Mouse (Mus musculus) lung, postnatal 36 days (tissue): ENCODE data around the gene Vps16.
A peak's percentile ranks its signal among the peaks of the same experiment; 100 is the strongest.

Experiments
- DNase-seq: peaks from one replicate; pipeline ENCODE4 v3.0.0; 2022; ENCODE audit warnings: mixed read lengths

Gene Vps16

GRCm38 (mm10) chr2:130424126-130424853 is at the start of gene Vps16, which contains the start of gene Pced1a:
Gene Vps16, plus strand, starts transcription at chr2:130424339.
Gene Pced1a, minus strand, starts transcription at chr2:130424701.
- peak; percentile 94 for DNase-seq

DNA sequence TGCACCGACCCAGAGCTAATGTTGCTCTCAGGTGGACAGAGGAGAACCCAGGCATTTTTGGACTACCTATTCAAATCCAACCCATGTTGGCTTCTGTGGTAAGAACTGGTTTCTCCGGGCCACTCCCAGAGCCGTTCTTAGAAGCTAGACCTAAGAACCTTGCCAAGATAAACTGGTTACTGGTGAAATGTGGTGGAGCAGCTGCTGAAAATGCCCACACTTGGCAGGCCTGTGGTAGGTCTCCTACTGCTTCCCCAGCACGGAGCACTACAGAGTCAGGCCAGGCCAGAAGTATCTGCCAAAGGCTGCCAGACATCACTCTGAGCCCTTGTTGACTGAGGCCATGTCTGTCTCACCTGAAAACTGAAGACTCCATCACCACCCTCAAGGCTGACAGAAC is 49.2 kb upstream of the Vps16 start:
- DNase-seq = peak; percentile 30

GRCm38 (mm10) chr2:130383205-130383604 is 40.9 kb upstream of the Vps16 start:
- DNase-seq = no peak

DNA sequence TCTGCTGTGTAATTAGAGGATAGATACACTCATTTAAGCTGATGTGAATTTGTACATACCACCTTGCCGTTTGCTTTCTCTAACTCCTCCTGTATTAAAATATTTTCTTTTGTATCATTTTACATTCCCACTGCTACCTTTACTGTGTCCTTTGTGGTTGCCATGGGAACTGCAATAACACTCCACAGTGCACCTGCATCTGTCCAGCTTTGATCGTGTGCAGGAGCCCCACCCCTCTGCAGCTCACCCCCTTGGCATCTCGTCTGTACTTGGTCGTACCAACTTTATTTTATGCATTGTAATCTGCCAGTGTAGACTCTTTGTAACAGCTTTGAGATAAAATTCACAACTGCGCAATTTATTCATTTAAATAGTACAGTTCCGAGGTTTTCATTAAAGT is 40.2 kb upstream of the Vps16 start:
- no peak for DNase-seq

GRCm38 (mm10) chr2:130386212-130386611 is 37.9 kb upstream of the Vps16 start:
- peak; percentile 45 for DNase-seq

DNA sequence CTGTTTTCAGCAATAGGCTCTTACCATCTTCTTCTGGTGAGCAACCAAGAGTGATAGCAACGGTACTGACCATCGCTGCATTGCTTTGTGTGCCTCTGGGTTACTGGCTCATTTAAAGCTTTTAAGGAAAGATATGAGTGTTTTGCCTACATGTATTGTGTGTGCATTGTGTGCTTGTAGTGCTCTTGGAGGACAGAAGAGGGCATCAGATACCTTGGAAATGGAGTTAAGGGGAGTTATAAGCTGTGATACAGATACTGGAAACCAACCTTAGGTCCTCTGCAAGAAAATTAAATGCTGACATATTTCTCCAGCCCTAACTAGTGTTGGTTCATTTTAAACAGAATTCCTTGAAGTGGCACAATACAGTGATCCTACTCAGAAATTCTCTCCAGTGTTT is 35.3 kb upstream of the Vps16 start:
- DNase-seq = peak; percentile 12

GRCm38 (mm10) chr2:130390993-130391625 is 33.0 kb upstream of the Vps16 start:
- DNase-seq = no peak

DNA sequence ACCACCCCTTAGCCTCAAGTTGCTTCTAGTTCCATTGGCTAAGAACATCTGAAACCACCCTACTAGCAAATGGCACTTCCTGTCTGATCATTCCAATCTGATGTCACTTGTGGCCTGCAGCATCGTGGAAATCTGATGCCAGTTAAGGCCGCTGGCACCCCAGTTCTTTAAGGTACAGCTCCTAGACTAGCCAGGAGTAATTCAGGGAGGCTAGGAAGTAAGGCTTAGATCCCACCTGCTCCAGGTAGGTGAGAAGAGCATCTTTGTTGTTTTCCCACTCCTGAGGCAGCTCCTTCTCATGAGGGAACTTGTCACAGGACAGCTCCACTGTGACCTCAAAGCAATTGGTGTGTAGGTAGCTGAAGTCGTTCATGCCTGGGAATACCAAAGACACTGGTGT is 31.3 kb upstream of the Vps16 start:
- no peak for DNase-seq

- no peak for DNase-seq
These were observed 28.4 kb upstream of the Vps16 start for GRCm38 (mm10) chr2:130395696-130396095.

DNA sequence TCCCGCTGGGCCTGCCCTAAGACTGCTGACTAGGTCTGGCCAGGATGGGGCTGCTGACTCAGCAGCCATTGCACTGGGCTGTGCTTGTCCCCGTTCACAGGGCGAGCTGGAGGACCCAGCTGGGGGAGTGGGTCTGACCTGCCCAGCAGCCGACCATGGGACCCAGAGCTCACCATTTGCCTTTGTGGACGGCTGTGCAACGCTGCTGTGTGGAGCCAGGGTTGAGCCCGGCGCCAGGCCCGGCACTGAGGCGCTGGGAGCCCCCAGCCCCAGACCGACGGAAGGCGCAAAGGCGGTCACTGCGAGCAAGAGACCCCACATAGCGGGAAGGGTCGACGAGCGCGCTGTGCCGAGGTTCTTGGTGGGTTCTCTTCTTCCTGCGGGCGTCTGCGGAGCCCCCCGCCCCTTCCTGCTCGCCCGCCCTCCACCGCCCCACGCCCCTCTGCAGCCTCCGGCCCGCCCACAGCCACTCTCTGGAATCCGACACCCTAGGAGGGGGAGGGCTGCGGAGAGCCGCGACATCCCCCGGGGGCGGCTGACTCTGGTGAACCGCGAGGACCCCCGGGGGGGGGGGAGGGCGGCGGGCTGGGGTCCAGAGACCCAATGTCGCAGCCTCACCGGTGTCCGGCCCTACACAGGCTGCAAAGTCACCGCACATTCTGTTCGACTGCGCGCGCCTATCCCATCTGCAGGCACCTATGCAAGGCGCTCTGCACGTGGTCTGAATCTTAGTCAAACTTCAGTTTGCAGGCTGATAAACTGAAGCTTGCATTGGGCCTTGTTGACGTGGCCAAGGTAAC is 26.8 kb upstream of the Vps16 start, which contains the start of gene Cpxm1:
TSS of gene Cpxm1 (minus strand) at position 389 of the 800 bp plus-strand sequence.
- no peak for DNase-seq

- peak; percentile 38 for DNase-seq
These were observed 26.0 kb upstream of the Vps16 start for GRCm38 (mm10) chr2:130398091-130398490.

DNA sequence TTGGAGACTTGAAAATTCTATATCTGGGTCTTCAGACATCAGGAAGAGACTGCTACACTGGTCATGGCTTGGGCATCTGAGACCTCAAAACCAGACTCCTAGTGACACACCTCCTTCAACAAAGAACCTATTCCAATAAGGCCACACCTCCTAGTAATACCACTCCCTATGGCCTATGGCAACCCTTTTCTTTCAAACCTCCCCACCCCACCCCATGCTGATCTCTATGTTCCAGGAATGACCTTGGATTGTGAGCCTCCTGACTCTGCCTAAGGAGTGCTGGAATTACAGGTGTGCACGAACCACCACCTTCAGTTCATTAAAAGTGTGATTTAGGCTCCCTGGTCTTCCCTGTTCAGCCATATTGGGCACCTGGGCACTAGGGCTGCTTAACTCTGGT is 24.1 kb upstream of the Vps16 start:
- DNase-seq = no peak

DNA sequence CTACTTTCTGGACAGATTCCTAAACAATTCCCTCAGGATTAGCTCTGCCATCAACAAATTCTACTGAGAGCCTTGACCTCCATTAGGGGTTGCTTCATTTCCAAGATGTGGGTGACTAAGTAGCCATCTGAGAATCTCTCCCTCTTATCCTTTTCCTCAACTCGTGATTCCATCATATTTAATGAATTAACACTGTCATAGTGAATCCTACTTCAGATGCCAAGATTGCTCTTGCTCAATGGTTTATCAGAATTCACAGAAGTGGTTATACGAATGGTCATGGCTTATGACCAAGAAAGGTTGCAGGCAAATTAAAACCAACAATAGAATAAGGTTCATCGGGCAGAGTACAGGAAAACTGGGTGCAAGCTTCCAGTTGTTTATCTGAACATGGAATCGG is 22.2 kb upstream of the Vps16 start:
- DNase-seq = no peak

- no peak for DNase-seq
These were observed 19.2 kb upstream of the Vps16 start, which contains the start of the genes Gm28372 and 1700020A23Rik for GRCm38 (mm10) chr2:130404939-130405338. Gene Gm28372, plus strand, starts transcription at chr2:130405239. Gene 1700020A23Rik, plus strand, starts transcription at chr2:130405259.

GRCm38 (mm10) chr2:130406178-130406577 is 18.0 kb upstream of the Vps16 start, which contains the start of gene Tmem239:
Gene Tmem239, plus strand, starts transcription at chr2:130406478.
- DNase-seq = no peak

DNA sequence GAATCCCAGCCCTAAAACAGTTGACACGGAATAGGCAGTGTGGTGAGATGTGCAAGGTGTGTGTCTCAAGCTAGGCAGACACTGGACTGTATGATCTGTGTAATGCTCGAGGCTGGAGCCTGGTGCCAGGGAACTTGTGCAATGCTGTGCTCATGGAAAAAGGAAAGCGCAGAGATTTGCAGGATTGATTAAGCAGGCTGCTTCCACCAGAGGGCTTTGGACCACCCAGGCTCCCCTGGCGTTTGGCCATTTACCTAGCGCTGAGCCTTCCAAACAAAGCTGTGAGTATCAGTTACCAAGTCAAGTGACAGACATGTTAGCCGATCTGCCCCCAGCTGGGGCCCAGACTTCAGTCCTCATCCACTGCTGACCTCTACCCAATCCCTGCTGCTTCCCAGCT is 15.9 kb upstream of the Vps16 start:
- no peak for DNase-seq

GRCm38 (mm10) chr2:130411558-130412495 is 12.3 kb upstream of the Vps16 start:
- peak; percentile 92 for DNase-seq

DNA sequence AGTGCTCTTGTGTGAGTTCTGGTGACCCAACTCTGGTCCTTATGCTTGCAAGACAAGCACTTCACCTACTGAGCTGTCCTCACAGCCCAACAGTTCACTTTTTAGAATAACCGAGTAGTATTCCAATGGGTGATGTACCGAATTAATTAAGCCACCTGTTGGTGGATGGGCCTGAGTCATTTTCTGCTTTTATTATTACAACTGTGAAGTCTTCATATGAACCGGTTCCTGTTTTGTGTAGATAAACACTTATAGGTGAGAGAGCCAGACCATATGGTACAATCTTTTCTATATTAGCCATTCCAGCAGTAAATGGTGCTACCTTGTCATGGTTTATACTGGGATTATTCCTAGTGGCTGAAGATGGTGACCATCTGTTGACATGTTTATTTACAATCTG is 11.4 kb upstream of the Vps16 start:
- DNase-seq = no peak

GRCm38 (mm10) chr2:130414094-130414856 is 9.9 kb upstream of the Vps16 start:
- DNase-seq = peak; percentile 24

- no peak for DNase-seq
These were observed 2.1 kb upstream of the Vps16 start for GRCm38 (mm10) chr2:130421781-130422620.
